Mouse (Mus musculus) v-Abl transformed pro-B cells (cell line): ENCODE data around the gene Pacsin3.
"Not testable (repeated sequence)": the region's sequence is repeated elsewhere in the genome, so short reads cannot be mapped to it uniquely, and the experiment has no call there.

Source experiments
- in situ Hi-C, 2 experiments: fragments of 400-800 bp; cut with MboI; formaldehyde crosslinking; loops; one replicate each; pipeline ENCODE4 v1.15.1; 2025; ENCODE audit not compliant: unreplicated experiment in 2 of 2

Pacsin3 gene

DNA sequence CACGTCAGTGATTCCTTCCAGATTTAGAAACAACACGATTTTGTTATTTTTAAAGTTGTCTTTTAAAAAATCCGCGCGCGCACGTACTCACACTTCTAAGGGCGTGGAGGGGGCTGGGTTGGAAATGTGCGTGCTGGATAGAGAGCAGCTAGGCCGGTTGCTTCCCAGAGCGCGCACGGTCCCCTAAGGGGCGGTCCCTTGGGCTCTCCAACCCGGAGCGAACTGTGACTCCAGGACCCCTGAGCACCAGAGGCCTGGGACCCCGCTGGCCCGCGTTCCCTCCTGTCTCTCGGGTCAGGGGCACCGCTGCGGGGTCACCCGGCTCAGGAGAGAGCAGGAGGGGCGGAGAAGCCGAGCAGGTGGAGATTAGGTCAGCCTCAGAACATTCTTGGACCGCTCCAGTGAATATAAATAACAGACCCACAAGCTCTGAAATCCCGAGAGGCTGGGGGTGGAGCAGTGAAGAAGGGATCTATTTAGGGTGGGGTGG is at the start of gene Pacsin3:
TSS of gene Pacsin3 (plus strand) at position 294 of the 490 bp plus-strand sequence.
- in situ Hi-C loops: no loop called here

GRCm38 (mm10) chr2:91206254-91206775 is 49.4 kb upstream of the Pacsin3 start:
- in situ Hi-C loops: no loop called here

- in situ Hi-C loops: no loop called here
Observed at GRCm38 (mm10) chr2:91213311-91213710, 42.4 kb upstream of the Pacsin3 start.

DNA sequence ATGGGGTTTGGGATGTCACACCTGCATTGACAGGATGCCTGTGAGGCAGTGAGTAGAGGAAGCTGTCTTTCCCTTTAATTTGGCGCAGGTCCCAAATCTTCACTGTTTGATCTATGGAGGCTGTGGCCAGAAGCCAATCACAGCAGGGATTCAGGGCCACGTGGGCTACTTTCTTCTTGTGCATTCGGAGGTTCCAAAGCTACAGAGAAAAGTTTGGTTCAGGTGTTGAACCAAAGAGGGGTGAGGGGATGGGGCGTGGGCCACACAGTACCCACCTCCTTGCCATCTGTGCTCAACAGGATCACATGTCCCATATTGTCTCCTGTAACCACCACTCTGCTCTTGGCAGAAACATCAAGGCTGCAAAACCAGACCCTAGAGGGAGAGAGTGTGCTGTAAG is 38.7 kb upstream of the Pacsin3 start:
- in situ Hi-C loops: no loop called here

- in situ Hi-C loops: no loop called here
Observed at GRCm38 (mm10) chr2:91220501-91220900, 35.3 kb upstream of the Pacsin3 start.

DNA sequence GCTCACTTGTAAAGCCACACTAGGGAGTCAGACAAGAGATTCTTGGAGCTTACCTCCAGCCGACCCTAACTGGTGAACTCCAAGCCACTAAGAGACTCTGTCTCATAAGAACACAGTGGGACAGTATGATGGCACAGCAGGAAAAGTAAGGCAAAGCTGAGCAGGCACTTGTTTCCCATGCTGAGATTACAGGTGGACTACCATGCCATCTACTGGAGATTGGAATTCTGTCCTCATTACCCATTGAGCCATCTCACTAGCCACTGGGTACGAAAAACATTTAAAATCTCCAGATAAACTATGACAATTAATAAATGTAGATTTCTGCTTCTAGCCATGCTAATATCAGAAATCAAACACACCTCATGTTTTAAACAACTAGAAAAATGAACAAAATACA is 32.1 kb upstream of the Pacsin3 start:
- in situ Hi-C loops: no loop called here

DNA sequence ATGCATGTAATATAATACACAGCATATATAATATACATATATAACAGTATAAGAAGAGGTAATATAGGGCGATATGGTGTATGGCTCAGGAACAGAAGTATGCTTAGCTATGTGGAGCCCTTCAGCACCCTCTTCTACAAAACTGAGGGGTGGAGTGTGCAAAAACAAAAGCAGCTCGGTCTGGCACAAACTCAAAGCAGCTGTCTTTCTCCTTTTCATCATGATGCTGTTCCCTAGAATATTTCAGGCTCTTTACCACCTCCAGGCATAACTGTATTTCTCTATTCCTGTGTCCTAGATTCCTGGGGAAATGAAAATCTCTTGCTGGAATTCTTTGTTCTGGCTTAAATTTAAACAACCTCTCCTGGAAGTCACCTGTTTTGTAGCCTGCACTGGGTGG is 26.0 kb upstream of the Pacsin3 start:
- in situ Hi-C loops: no loop called here

- in situ Hi-C loops: no loop called here
Observed at GRCm38 (mm10) chr2:91236601-91237510, 18.9 kb upstream of the Pacsin3 start, which contains the start of gene Ddb2. Gene Ddb2 (minus strand): TSS chr2:91236982.

- in situ Hi-C loops: not testable (repeated sequence)
Observed at GRCm38 (mm10) chr2:91237511-91238080, 18.2 kb upstream of the Pacsin3 start.

DNA sequence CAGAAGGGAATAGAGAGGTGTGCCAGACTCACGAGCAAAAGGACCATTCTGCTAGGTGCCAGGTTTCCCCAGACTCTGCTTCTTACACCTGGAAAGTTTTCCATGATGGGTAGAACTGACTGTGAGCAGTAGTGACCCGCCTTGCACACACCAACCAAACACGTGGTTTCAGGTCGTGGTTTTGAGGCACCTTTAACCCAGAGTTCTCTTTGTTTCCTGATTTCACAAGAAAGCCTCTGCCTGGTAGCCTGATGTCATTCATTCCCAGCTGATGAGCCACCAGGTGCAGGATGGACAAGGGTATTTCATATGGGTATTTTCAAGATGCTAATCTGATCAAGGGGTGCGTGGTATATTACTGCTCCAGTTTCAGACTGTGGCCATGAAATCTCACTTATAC is 13.2 kb upstream of the Pacsin3 start:
- in situ Hi-C loops: no loop called here

GRCm38 (mm10) chr2:91243416-91243815 is 12.3 kb upstream of the Pacsin3 start:
- in situ Hi-C loops: no loop called here

DNA sequence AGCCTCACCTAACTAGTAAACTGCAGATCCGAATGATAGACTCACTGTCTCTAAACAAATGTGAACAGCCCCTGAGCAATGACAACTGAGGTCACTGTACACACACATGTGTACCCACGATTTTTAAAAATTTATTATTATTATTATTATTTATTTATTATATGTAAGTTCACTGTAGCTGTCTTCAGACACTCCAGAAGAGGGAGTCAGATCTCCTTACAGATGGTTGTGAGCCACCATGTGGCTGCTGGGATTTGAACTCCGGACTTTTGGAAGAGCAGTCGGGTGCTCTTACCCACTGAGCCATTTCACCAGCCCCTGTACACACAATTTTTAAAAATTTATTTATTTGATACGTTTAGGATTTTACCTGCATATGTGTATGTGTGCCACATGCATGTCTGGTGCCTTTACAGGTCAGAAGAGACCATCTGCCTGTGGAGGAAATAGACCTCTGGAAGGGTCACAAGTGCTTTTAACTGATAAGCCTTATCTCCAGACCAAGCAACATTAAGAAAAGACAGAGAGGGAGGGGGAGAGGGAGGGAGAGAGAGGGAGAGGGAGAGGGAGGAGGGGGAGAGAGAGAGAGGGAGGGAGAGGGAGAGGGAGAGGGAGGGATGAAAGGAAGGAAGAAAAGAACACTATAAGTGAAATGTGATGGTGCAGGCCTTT is 11.1 kb upstream of the Pacsin3 start:
- in situ Hi-C loops: no loop called here

DNA sequence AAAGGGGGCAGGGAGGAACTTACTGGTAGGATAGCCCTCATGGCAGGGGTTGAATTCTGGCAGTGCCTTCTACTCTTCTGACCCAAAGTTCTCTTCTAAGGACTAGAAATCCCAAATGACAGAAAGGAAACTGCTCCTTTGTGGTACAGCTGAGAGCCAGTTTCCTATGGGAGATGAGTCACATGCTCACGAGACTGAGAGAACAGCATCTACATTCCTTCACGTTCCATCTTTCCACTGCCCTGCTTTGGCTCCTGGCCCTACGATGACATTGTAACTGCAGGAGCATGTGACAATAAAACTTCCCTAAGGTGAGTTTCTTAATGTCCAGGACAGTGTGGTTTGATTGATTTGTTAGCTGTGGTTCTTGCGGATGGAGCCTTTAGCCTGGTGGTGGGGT is 7.4 kb upstream of the Pacsin3 start:
- in situ Hi-C loops: no loop called here

DNA sequence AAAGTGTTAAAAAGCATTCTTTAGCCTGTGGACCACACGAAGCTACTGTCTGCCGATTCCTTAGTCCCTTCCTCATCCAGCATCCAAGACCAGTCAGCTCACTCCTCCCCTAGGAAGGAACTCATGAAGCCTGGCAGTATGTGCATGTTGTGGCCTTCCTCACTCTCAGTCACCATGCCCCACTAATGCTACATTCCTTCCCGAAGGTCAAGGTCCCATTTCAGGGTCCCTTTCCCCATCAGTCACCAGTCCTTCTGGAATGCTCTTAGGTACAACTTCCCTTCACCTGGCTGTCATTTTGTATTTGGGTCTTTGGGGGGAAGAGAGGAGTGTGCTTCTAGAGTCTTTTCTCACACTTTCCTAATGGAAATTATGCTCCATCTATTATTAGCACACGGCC is 3.8 kb upstream of the Pacsin3 start:
- in situ Hi-C loops: no loop called here

DNA sequence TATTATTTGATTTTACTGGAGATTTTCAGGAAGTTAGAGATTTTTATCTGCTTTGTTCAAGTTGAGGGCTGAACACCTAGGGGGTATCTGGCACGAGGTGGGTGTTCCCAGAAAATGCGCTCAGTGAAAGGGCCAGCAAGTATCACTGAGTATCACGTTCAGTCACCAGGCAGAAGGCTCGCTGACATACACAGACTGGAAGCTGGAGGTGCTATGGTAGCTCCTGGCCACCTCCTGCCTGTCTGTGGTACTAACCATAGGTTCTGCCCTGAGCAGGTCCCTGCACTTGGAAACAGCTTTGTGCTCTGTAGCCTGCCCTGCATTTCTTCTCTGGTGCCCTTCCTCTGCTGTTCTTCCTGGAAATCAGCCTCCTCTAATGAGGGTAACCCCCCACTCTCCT is 3.2 kb upstream of the Pacsin3 start:
- in situ Hi-C loops: no loop called here

GRCm38 (mm10) chr2:91254725-91255380 is 901 bp upstream of the Pacsin3 start:
- in situ Hi-C loops: no loop called here

- in situ Hi-C loops: no loop called here
Observed at GRCm38 (mm10) chr2:91256256-91257125, 737 bp downstream of the Pacsin3 start.

DNA sequence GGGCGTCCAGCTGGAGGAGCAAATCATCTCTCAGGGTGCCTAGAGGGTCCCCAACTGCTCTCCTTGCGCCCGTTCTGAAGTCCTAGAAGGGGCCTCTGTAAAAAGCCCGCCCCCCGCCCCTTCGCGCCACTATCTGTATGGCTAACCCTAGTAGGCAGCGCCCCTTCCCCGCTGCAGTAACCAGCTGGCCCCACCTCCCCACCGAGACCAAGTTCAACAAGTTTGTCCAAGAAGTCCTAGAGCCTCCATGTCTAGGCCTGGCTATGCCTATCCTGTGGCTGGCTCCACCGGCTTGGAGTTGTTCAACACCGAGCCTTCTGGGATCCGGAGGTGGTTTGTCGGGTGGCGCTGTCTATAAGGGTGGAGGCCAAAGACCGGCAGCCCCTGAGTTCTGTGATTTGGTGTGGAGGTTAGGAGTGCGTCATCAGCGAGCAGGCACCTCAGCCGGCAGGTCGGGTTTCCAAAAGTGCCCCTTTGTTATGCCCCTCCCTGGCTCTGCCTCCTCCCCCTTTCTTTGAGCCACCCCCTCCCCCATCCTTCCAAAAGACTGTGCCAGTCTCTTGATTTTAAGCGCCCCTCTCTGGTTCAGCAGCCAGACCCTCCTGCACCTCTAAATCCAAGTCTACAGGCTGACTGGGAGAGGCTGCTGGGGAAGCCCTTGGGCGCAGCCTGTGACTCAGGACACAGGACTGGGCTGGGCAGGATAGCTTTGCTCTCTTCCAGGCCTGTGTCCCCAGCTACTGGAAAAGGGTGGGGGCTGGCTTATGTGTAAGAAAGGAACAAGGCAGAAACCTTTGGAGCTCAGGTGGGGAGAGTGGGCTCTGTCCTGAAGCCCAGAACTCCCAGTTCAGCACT is 1.6 kb downstream of the Pacsin3 start:
- in situ Hi-C loops: no loop called here

DNA sequence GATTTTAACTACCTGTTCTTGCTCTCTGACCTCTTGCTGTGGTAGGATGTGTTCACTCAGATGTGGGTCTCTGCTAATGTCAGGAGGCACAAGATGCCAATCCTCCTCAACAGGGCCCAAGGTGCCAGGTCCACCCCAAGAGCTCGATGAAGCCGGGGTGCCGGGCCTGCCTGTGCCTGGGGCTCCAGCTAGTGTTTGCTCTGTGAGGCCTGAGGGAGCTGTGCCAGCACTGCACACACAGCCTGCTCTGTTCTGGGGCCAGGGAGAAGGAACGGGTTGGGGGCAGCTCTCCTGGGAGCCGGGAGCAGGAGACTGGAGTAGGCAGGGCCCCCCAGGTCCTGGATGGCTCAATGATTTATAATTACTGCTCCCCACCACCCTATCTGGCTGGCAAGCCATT is 2.3 kb downstream of the Pacsin3 start:
- in situ Hi-C loops: no loop called here
